ENCODE assay signal across 8 mouse cellular contexts in genomic region chr9:20972141-20972992, GRCm38 (mm10). TPM values are rescaled to one million over a fixed set of nuclear protein-coding genes. Genes with fewer than 3 reads are reported as not detected.
A peak's percentile ranks its signal among the peaks of the same experiment; 100 is the strongest.
DNase-seq lines count a peak whose midpoint lies in the region; ATAC-seq and TF ChIP-seq lines count a peak whose summit lies in the region.

No protein-coding gene starts in this region.

- peak; percentile 73 for ATAC-seq in hindbrain, postnatal 0 days
- no peak for ATAC-seq in midbrain, embryonic 12.5 days (ENCODE audit: low FRiP score, low read depth)
- ATAC-seq in stomach, embryonic 16.5 days (ENCODE audit: insufficient read depth, low FRiP score), result peak; percentile 65

- no peak for TF ChIP-seq CTCF in hindbrain, postnatal 0 days (IDR thresholded peaks at IDR 0.05; ENCODE audit: low read depth)

- H3K4me1 ChIP-seq in hindbrain, postnatal 0 days (ENCODE audit: insufficient read depth, low read length), result peaks cover 16% of the 10 kb centered on the region
- peaks cover 34% of the 10 kb centered on the region for H3K4me1 ChIP-seq in midbrain, embryonic 12.5 days
- peaks cover 42% of the 10 kb centered on the region for H3K4me1 ChIP-seq in stomach, embryonic 16.5 days (ENCODE audit: control insufficient read depth, insufficient read depth, low read length)

- H3K4me3 ChIP-seq in hindbrain, postnatal 0 days (ENCODE audit: low read length), result no peak overlapping the region
- H3K4me3 ChIP-seq in midbrain, embryonic 12.5 days, result no peak overlapping the region
- peak overlapping the region; percentile 95 for H3K4me3 ChIP-seq in stomach, embryonic 16.5 days (replicated peaks; ENCODE audit: low read length)

- H3K36me3 ChIP-seq in hindbrain, postnatal 0 days (ENCODE audit: insufficient read depth, low read length), result no peaks in the 10 kb centered on the region; the same call in 1 of the 2 replicates
- peaks cover 14% of the 10 kb centered on the region for H3K36me3 ChIP-seq in midbrain, embryonic 12.5 days
- peaks cover 6% of the 10 kb centered on the region; the same call in 1 of the 2 replicates for H3K36me3 ChIP-seq in stomach, embryonic 16.5 days (ENCODE audit: control insufficient read depth, insufficient read depth, low read length)

- H3K4me2 ChIP-seq in hindbrain, postnatal 0 days (ENCODE audit: low read depth, low read length), result peak overlapping the region; percentile 36
- H3K4me2 ChIP-seq in midbrain, embryonic 12.5 days (replicated peaks), result peak overlapping the region; percentile 26
- peak overlapping the region; percentile 86 for H3K4me2 ChIP-seq in stomach, embryonic 16.5 days (ENCODE audit: low read depth, low read length)

- H3K27me3 ChIP-seq in hindbrain, postnatal 0 days (ENCODE audit: insufficient read depth, low read length), result no peaks in the 10 kb centered on the region
- H3K27me3 ChIP-seq in midbrain, embryonic 12.5 days, result peaks cover 5% of the 10 kb centered on the region; the same call in 1 of the 2 replicates
- no peaks in the 10 kb centered on the region for H3K27me3 ChIP-seq in stomach, embryonic 16.5 days (ENCODE audit: control insufficient read depth, insufficient read depth, low read length)

- peak overlapping the region; percentile 69 for H3K27ac ChIP-seq in hindbrain, postnatal 0 days
- H3K27ac ChIP-seq in midbrain, embryonic 12.5 days (replicated peaks), result 0 out of 2 replicates have a peak overlapping the region, but pooled peaks have one; percentile 35
- H3K27ac ChIP-seq in stomach, embryonic 16.5 days (ENCODE audit: low read length), result peak overlapping the region; percentile 96

- peak; percentile 22 for DNase-seq in adrenal gland, postnatal 25 days
- peak; percentile 72 for DNase-seq in embryo, embryonic 11 days
- DNase-seq in gastrocnemius, postnatal 10 days, result peak; percentile 58
- peak; percentile 42 for DNase-seq in hindbrain, postnatal 0 days (ENCODE audit: low spot score)
- peak; percentile 63 for DNase-seq in left cerebral cortex, adult 18-20 months (ENCODE audit: low spot score in 2 of 2)
- no peak for DNase-seq in thymus, postnatal 10 days (ENCODE audit: low spot score in 2 of 2)

- peak overlapping the region; percentile 38; the same call in 1 of the 2 replicates for H3K9ac ChIP-seq in hindbrain, postnatal 0 days (replicated peaks; ENCODE audit: low read length)
- no peak overlapping the region; the same call in 1 of the 2 replicates for H3K9ac ChIP-seq in midbrain, embryonic 12.5 days (replicated peaks)
- peak overlapping the region; percentile 72 for H3K9ac ChIP-seq in stomach, embryonic 16.5 days (ENCODE audit: low read length)

- H3K9me3 ChIP-seq in hindbrain, postnatal 0 days (ENCODE audit: low read length), result no peaks in the 10 kb centered on the region
- H3K9me3 ChIP-seq in midbrain, embryonic 12.5 days, result no peaks in the 10 kb centered on the region
- no peaks in the 10 kb centered on the region for H3K9me3 ChIP-seq in stomach, embryonic 16.5 days (replicated peaks; ENCODE audit: control insufficient read depth, low read length)

- WGBS in hindbrain, postnatal 0 days, result 26% methylated on average over 28 of the region's 28 CpGs
- WGBS in midbrain, embryonic 12.5 days, result 35% methylated on average over 28 of the region's 28 CpGs
- 23% methylated on average over 28 of the region's 28 CpGs for WGBS in stomach, embryonic 16.5 days

RNA-seq across cellular contexts. Expression of gene S1pr2, which starts 4.2 kb away (rescaled TPM):
- total RNA-seq in adrenal gland, postnatal 25 days (2021), result 16.2 and 16.9 TPM in 2 replicates
- 10 to 100 TPM in 1 of 2 experiments, 1 to 10 TPM in 1; 8.9 to 11.1 TPM for total RNA-seq in gastrocnemius, postnatal 10 days (2021)
- 3.4 and 6.0 TPM in 2 replicates for total RNA-seq in hindbrain, postnatal 0 days (2014; rRNA removed)
- polyA plus RNA-seq in hindbrain, postnatal 0 days (2015; fragmentation: Nextera tagmentation; extraction: Ambion mirVana), result 6.9 and 8.5 TPM in 2 replicates
- 1 to 10 TPM; 2.9 to 3.4 TPM for total RNA-seq in left cerebral cortex, adult 18-20 months (2021)
- polyA plus RNA-seq in midbrain, embryonic 12.5 days (2016; fragmentation: Nextera tagmentation; extraction: Ambion mirVana), result 20.6 and 22.6 TPM in 2 replicates
- polyA plus RNA-seq in stomach, embryonic 16.5 days (2015; fragmentation: Nextera tagmentation; extraction: Ambion mirVana), result 38.2 and 39.9 TPM in 2 replicates

RNA-seq across cellular contexts. Expression of gene Dnmt1, which starts 12.7 kb away (rescaled TPM):
- 61.3 and 68.1 TPM in 2 replicates for total RNA-seq in adrenal gland, postnatal 25 days (2021)
- total RNA-seq in gastrocnemius, postnatal 10 days (2021), result 10 to 100 TPM; 18.4 to 25.7 TPM
- 78.2 and 86.5 TPM in 2 replicates for total RNA-seq in hindbrain, postnatal 0 days (2014; rRNA removed)
- 36.1 and 36.2 TPM in 2 replicates for polyA plus RNA-seq in hindbrain, postnatal 0 days (2015; fragmentation: Nextera tagmentation; extraction: Ambion mirVana)
- 10 to 100 TPM; 40.2 to 41.0 TPM for total RNA-seq in left cerebral cortex, adult 18-20 months (2021)
- 109 and 113 TPM in 2 replicates for polyA plus RNA-seq in midbrain, embryonic 12.5 days (2016; fragmentation: Nextera tagmentation; extraction: Ambion mirVana)
- 75.5 and 75.7 TPM in 2 replicates for polyA plus RNA-seq in stomach, embryonic 16.5 days (2015; fragmentation: Nextera tagmentation; extraction: Ambion mirVana)

RNA-seq across cellular contexts. Expression of gene Mrpl4, which starts 30.2 kb away (rescaled TPM):
- 113 and 122 TPM in 2 replicates for total RNA-seq in adrenal gland, postnatal 25 days (2021)
- total RNA-seq in gastrocnemius, postnatal 10 days (2021), result 10 to 100 TPM; 48.4 to 49.1 TPM
- 104 and 107 TPM in 2 replicates for total RNA-seq in hindbrain, postnatal 0 days (2014; rRNA removed)
- 117 and 124 TPM in 2 replicates for polyA plus RNA-seq in hindbrain, postnatal 0 days (2015; fragmentation: Nextera tagmentation; extraction: Ambion mirVana)
- 10 to 100 TPM; 57.3 to 62.1 TPM for total RNA-seq in left cerebral cortex, adult 18-20 months (2021)
- polyA plus RNA-seq in midbrain, embryonic 12.5 days (2016; fragmentation: Nextera tagmentation; extraction: Ambion mirVana), result 101 and 109 TPM in 2 replicates
- 131 and 141 TPM in 2 replicates for polyA plus RNA-seq in stomach, embryonic 16.5 days (2015; fragmentation: Nextera tagmentation; extraction: Ambion mirVana)

RNA-seq across cellular contexts. Expression of gene Icam1, which starts 43.4 kb away (rescaled TPM):
- total RNA-seq in adrenal gland, postnatal 25 days (2021), result 6.5 and 8.9 TPM in 2 replicates
- total RNA-seq in gastrocnemius, postnatal 10 days (2021), result 1 to 10 TPM; 3.8 to 5.6 TPM
- total RNA-seq in hindbrain, postnatal 0 days (2014; rRNA removed), result 4.3 and 5.0 TPM in 2 replicates
- polyA plus RNA-seq in hindbrain, postnatal 0 days (2015; fragmentation: Nextera tagmentation; extraction: Ambion mirVana), result 3.8 and 4.4 TPM in 2 replicates
- 1 to 10 TPM; 2.3 to 2.9 TPM for total RNA-seq in left cerebral cortex, adult 18-20 months (2021)
- 3.5 and 5.0 TPM in 2 replicates for polyA plus RNA-seq in midbrain, embryonic 12.5 days (2016; fragmentation: Nextera tagmentation; extraction: Ambion mirVana)
- 15.0 and 16.3 TPM in 2 replicates for polyA plus RNA-seq in stomach, embryonic 16.5 days (2015; fragmentation: Nextera tagmentation; extraction: Ambion mirVana)

RNA-seq across cellular contexts. Expression of gene Icam4, which starts 56.8 kb away (rescaled TPM):
- 1.6 and 1.9 TPM in 2 replicates for total RNA-seq in adrenal gland, postnatal 25 days (2021)
- under 1 TPM in 1 of 2 experiments, not detected in 1; 0.70 TPM for total RNA-seq in gastrocnemius, postnatal 10 days (2021)
- total RNA-seq in hindbrain, postnatal 0 days (2014; rRNA removed), result not detected in 2 replicates
- 0.15 TPM in 1 of 2 replicates, not detected in the other for polyA plus RNA-seq in hindbrain, postnatal 0 days (2015; fragmentation: Nextera tagmentation; extraction: Ambion mirVana)
- total RNA-seq in left cerebral cortex, adult 18-20 months (2021), result 1 to 10 TPM in 1 of 2 experiments, under 1 TPM in 1; 0.98 to 1.7 TPM
- 1.1 and 1.3 TPM in 2 replicates for polyA plus RNA-seq in midbrain, embryonic 12.5 days (2016; fragmentation: Nextera tagmentation; extraction: Ambion mirVana)
- 5.9 and 8.6 TPM in 2 replicates for polyA plus RNA-seq in stomach, embryonic 16.5 days (2015; fragmentation: Nextera tagmentation; extraction: Ambion mirVana)

Comparison
In these comparisons a context has a peak if more than half of its experiments do, and no peak if none do; other contexts are left out.
1. DNase-seq: peak in adrenal gland, postnatal 25 days (single experiment), embryo, embryonic 11 days (single experiment), gastrocnemius, postnatal 10 days (single experiment), hindbrain, postnatal 0 days (single experiment) and left cerebral cortex, adult 18-20 months (2 of 2); none in thymus, postnatal 10 days (0 of 2).
2. H3K27ac ChIP-seq: peak in every context shown above with its lines; median percentile 96 in stomach, embryonic 16.5 days; 69 in hindbrain, postnatal 0 days; 35 in midbrain, embryonic 12.5 days.
3. H3K4me2 ChIP-seq: peak in every context shown above with its lines; median percentile 86 in stomach, embryonic 16.5 days; 36 in hindbrain, postnatal 0 days; 26 in midbrain, embryonic 12.5 days.